Mouse (Mus musculus) urinary bladder, postnatal 25 days (tissue): ENCODE measurements around the gene Tbl1xr1.

Experiments
- DNase-seq: peaks from one replicate; pipeline ENCODE4 v3.0.0; 2022; ENCODE audit warnings: low spot score

Tbl1xr1 gene

DNA sequence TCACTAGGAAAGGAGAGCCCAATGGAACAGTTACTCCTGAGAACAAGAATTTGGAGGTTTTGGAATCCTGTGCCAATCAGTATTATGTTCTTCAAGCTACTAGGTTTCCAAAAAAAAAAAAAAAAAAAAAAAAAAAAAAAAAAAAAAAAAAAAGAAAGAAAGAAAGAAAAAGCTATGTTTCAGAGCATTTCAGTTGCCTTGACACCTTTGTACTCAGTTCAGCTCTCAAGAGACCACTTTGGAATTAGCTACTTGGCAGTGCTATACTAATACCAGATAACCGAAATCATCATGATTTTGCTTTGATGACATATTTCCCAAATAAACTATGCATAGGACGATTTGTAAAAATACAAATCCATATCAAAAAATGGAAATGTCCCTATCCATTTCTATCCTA lies 145.1 kb downstream of the Tbl1xr1 start:
- DNase-seq: no peak

GRCm38 (mm10) chr3:22222351-22222750 lies 145.9 kb downstream of the Tbl1xr1 start:
- no peak for DNase-seq

GRCm38 (mm10) chr3:22223023-22223422 lies 146.6 kb downstream of the Tbl1xr1 start:
- no peak for DNase-seq

DNA sequence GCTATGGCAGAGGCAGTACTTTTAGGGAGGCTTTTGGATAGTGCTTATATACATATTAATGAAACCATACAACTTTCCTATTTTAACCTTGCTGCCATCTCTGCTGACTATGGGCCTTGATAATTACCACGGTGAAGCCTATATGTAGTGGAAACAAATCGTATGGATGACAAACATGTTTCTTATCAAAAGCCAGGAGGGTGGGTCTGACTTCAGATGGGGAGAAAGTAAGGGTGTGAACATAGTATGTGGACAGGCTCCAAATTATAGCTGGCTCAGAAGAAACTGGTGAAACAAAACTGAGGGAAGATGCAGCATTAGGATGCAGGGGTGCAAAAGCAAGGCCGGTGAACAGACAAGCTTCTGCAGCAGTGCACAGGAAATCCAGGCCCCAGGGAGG lies 151.6 kb downstream of the Tbl1xr1 start:
- no peak for DNase-seq

- DNase-seq: no peak
Measured at GRCm38 (mm10) chr3:22230635-22231034, 154.2 kb downstream of the Tbl1xr1 start.

- DNase-seq: no peak
Measured at GRCm38 (mm10) chr3:22238106-22238900, 161.9 kb downstream of the Tbl1xr1 start.
